ENCODE assay signal across 10 mouse cellular contexts in the genomic region with DNA sequence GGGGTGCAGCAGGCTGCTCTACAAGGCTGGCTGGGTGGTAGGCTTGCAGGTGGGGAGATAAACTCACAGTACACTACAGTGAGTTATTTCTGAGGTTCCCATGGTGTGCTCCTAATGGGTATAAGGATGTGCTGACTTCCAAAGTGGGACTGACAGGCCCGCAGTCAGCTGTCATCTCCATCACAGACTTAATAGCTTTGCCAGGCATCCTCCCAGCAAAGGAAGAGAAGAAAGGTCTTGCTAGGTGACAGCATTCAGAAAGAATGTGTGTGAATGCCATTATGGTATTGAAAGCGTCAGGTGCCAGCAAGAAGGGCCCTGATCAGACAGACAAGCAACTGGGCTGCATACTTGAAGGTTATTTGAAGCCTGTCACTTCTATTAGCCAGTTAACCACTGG.
DNase-seq lines count a peak whose midpoint lies in the region; ATAC-seq and TF ChIP-seq lines count a peak whose summit lies in the region.
"Had no signal": no experiment of that assay in that cellular context is flagged by ENCODE, and none has a peak within 500 bp of the region (broad histone marks: within the 10 kb centered on the region; RNA-seq: fewer than 3 reads in every experiment).

No protein-coding gene starts in this region.

- no peak for TF ChIP-seq CTCF in gastrocnemius, adult 2 months (IDR thresholded peaks at IDR 0.05)

- no peaks in the 10 kb centered on the region for H3K9me3 ChIP-seq in forebrain, embryonic 10.5 days
- no peaks in the 10 kb centered on the region for H3K9me3 ChIP-seq in heart, embryonic 16.5 days (replicated peaks; ENCODE audit: control insufficient read depth, low read length)
- no peaks in the 10 kb centered on the region for H3K9me3 ChIP-seq in midbrain, embryonic 15.5 days

- peak; percentile 28 for DNase-seq in gastrocnemius, adult 2 months
- no peak for DNase-seq in gastrocnemius, adult 18-20 months (ENCODE audit: low spot score)
- no peak for DNase-seq in forebrain, embryonic 10.5 days (ENCODE audit: extremely low spot score, low spot score)
- no peak for DNase-seq in testis, postnatal 10 days (ENCODE audit: low spot score)
- no peak for DNase-seq in kidney, postnatal 25 days
- no peak for DNase-seq in cerebellum, postnatal 14 days
- DNase-seq: gastrocnemius, postnatal 10 days; lung, postnatal 10 days had no signal

- ATAC-seq in heart, embryonic 16.5 days (replicated peaks; ENCODE audit: extremely low read depth, insufficient read depth, low FRiP score): peak; percentile 72
- peak; percentile 53 for ATAC-seq in midbrain, embryonic 15.5 days (replicated peaks)

- no peak overlapping the region for H3K9ac ChIP-seq in heart, embryonic 16.5 days (ENCODE audit: low read length)
- no peak overlapping the region for H3K9ac ChIP-seq in midbrain, embryonic 15.5 days

- peaks cover 90% of the 10 kb centered on the region for H3K27me3 ChIP-seq in forebrain, embryonic 10.5 days (ENCODE audit: poor library complexity, severe bottlenecking)
- no peaks in the 10 kb centered on the region for H3K27me3 ChIP-seq in heart, embryonic 16.5 days (ENCODE audit: control insufficient read depth, insufficient read depth, low read length)
- H3K27me3 ChIP-seq in midbrain, embryonic 15.5 days (replicated peaks): no peaks in the 10 kb centered on the region

- H3K27ac ChIP-seq in gastrocnemius, adult 2 months: peak overlapping the region; percentile 66
- H3K27ac ChIP-seq in forebrain, embryonic 10.5 days: peak overlapping the region; percentile 78
- no peak overlapping the region for H3K27ac ChIP-seq in heart, embryonic 16.5 days (ENCODE audit: low read length)
- peak overlapping the region; percentile 39 for H3K27ac ChIP-seq in midbrain, embryonic 15.5 days

- intact Hi-C loops in gastrocnemius, adult 2 months (cut with DNase I): no loop called here

- peaks cover 70% of the 10 kb centered on the region for H3K4me1 ChIP-seq in forebrain, embryonic 10.5 days
- H3K4me1 ChIP-seq in heart, embryonic 16.5 days (ENCODE audit: control insufficient read depth, insufficient read depth, low read length): peaks cover 17% of the 10 kb centered on the region
- peaks cover 58% of the 10 kb centered on the region for H3K4me1 ChIP-seq in midbrain, embryonic 15.5 days

- WGBS in forebrain, embryonic 10.5 days: 31% methylated on average over 2 of the region's 2 CpGs
- WGBS in heart, embryonic 16.5 days: 43% methylated on average over 2 of the region's 2 CpGs
- 31% methylated on average over 2 of the region's 2 CpGs for WGBS in midbrain, embryonic 15.5 days

- H3K4me3 ChIP-seq in gastrocnemius, adult 2 months: peak overlapping the region; percentile 35; the same call in 1 of the 2 replicates
- peak overlapping the region; percentile 22; the same call in 1 of the 2 replicates for H3K4me3 ChIP-seq in forebrain, embryonic 10.5 days
- no peak overlapping the region for H3K4me3 ChIP-seq in heart, embryonic 16.5 days (ENCODE audit: low read length)
- H3K4me3 ChIP-seq in midbrain, embryonic 15.5 days: no peak overlapping the region

- no peaks in the 10 kb centered on the region for H3K36me3 ChIP-seq in forebrain, embryonic 10.5 days (replicated peaks)
- no peaks in the 10 kb centered on the region for H3K36me3 ChIP-seq in heart, embryonic 16.5 days (ENCODE audit: control insufficient read depth, insufficient read depth)
- H3K36me3 ChIP-seq in midbrain, embryonic 15.5 days (replicated peaks): no peaks in the 10 kb centered on the region

- H3K4me2 ChIP-seq in heart, embryonic 16.5 days (ENCODE audit: low read depth, low read length): no peak overlapping the region
- H3K4me2 ChIP-seq in midbrain, embryonic 15.5 days: no peak overlapping the region

Comparison
In these comparisons a context has a peak if more than half of its experiments do, and no peak if none do; other contexts are left out.
1. H3K4me3 ChIP-seq: peak in gastrocnemius, adult 2 months (single experiment) and forebrain, embryonic 10.5 days (single experiment); none in heart, embryonic 16.5 days (single experiment) and midbrain, embryonic 15.5 days (single experiment).